Mouse (Mus musculus) heart, embryonic 15.5 days (tissue): ENCODE data around the gene Sst. TPM values are rescaled to one million over a fixed set of nuclear protein-coding genes. Genes with fewer than 3 reads are reported as not detected.
A peak's percentile ranks its signal among the peaks of the same experiment; 100 is the strongest.

ENCODE experiments used
- ATAC-seq: fragments of 200-750 bp; cut with Nextera tagmentation; replicated peaks from 2 replicates; pipeline ENCODE4 v1.8.0; 2017; ENCODE audit warnings: low read depth, moderate TSS enrichment; ENCODE audit not compliant: insufficient number of reproducible peaks, insufficient read depth, low FRiP score
- H3K27ac ChIP-seq: fragments of 300-500 bp; sonication (generic); 2 replicates; pipeline ENCODE4 v1.5.1; 2015; ENCODE audit warnings: mild to moderate bottlenecking, inconsistent platforms
- H3K27me3 ChIP-seq: fragments of 300-500 bp; sonication (generic); 2 replicates; pipeline ENCODE4 v1.6.1; 2015; ENCODE audit warnings: inconsistent platforms
- H3K36me3 ChIP-seq: fragments of 300-500 bp; sonication (generic); 2 replicates; pipeline ENCODE4 v1.6.1; 2015; ENCODE audit warnings: mild to moderate bottlenecking, inconsistent platforms
- H3K4me1 ChIP-seq: fragments of 300-500 bp; sonication (generic); replicated peaks from 2 replicates; pipeline ENCODE4 v1.6.1; 2015; ENCODE audit warnings: inconsistent platforms
- H3K4me2 ChIP-seq: fragments of 300-500 bp; sonication (generic); 2 replicates; pipeline ENCODE4 v1.6.1; 2015; ENCODE audit warnings: inconsistent platforms, mild to moderate bottlenecking, moderate library complexity
- H3K4me3 ChIP-seq: fragments of 300-500 bp; sonication (generic); 2 replicates; pipeline ENCODE4 v1.5.1; 2015; ENCODE audit warnings: mild to moderate bottlenecking, inconsistent platforms
- H3K9ac ChIP-seq: fragments of 300-500 bp; sonication (generic); 2 replicates; pipeline ENCODE4 v1.6.1; 2015; ENCODE audit warnings: mild to moderate bottlenecking, inconsistent platforms
- H3K9me3 ChIP-seq: fragments of 300-500 bp; sonication (generic); replicated peaks from 2 replicates; pipeline ENCODE4 v1.6.1; 2016; ENCODE audit warnings: inconsistent platforms
- WGBS: fragments of 180-500 bp; shearing (Covaris S2); methylation state at CpG from one replicate; pipeline ENCODE4 v1.1.7; 2015; ENCODE audit warnings: mixed read lengths; 5-methylcytosine and 5-hydroxymethylcytosine counted together
- polyA plus RNA-seq: library from polyadenylated mRNA; unstranded; fragments of >200 nt; fragmentation: Nextera tagmentation; extraction: Ambion mirVana; gene quantifications from 2 replicates; pipeline ENCODE4 v1.2.1, GENCODE M21; 2015

Sst gene
- 0.41 TPM in 1 of 2 replicates, not detected in the other for polyA plus RNA-seq

DNA sequence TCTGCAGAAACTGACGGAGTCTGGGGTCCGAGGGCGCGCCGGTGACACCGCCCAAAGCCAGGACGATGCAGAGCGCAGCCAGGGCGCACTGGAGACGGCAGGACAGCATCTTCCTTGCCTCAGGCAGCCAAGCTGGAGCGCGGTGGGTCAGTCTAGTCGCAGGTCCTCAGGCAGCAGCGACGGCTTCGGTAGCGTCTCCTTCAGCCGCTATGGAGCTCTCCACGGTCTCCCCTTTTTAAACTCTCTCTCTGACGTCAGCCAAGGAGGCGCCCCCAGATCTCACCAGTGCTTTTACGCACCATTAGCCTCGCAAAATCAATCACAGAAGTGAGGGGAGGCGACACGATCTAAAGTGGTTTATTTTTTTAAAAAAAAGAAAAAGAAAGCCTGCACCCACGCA, at the start of gene Sst:
Sst (minus strand) TSS at position 323 of the 400 bp plus-strand sequence.
- no peaks in the 10 kb centered on the region for H3K36me3 ChIP-seq
- ATAC-seq, result no peak
- 9% methylated on average over 26 of the region's 26 CpGs for WGBS

DNA sequence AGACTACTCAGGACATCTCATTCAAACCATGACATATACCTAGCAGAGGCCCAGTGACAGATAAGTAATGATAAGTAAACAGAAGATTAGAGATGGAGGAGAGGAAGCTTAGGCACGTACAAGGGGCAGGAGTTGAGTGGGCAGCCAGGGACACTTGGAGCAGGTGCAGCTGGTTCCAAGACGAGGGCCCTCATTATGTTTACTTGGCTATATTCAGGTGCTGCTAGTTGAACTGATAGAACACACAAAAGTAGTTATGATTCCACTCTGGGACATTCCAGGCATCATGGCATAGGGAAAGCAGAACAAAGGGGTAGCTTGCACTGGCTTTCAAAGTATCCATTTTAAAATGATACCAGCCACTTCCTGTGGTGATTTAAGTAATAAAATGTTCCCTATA, 43.6 kb upstream of the Sst start:
- no peak overlapping the region for H3K9ac ChIP-seq
- no peaks in the 10 kb centered on the region for H3K36me3 ChIP-seq
- peaks cover 6% of the 10 kb centered on the region; the same call in 1 of the 2 replicates for H3K27me3 ChIP-seq
- no peak overlapping the region for H3K4me3 ChIP-seq
- no peak overlapping the region for H3K27ac ChIP-seq
- no peak for ATAC-seq
- H3K9me3 ChIP-seq, result no peaks in the 10 kb centered on the region
- no peak overlapping the region for H3K4me2 ChIP-seq
- WGBS, result 76% methylated on average over 2 of the region's 2 CpGs
- peaks cover 3% of the 10 kb centered on the region; the same call in 1 of the 2 replicates for H3K4me1 ChIP-seq

More for the DNA sequence above, at the start of gene Sst:
- Histone ChIP-seq H3K9ac (no peak within 1 kb of the TSS), H3K9me3 (no peaks in the 10 kb centered on the region), H3K4me3 (no peak within 1 kb of the TSS), H3K4me1 (no peaks in the 10 kb centered on the region), H3K27me3 (peaks cover 39% of the 10 kb centered on the region), H3K27ac (no peak within 1 kb of the TSS), H3K4me2 (no peak within 1 kb of the TSS)

DNA sequence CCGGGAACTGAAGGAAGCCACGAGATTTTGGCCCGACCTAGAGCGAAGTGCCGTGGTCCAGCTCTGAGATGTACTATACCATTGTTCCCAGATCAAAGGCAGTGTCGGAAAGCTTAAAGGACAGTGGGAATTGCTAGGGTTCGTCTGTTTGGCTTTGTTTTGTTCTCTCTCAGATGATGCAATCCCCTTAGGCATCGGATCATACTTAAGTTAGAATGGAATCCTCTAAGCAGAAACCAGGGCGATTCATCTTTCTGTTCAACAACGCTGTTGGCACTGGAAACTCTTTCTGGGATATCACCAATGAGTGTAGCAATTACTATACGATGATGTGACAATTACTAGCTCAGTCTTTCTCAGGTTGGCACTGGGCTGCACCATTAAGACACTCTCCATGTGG, 41.5 kb upstream of the Sst start, which contains the start of gene Rtp2:
Rtp2 (minus strand) TSS at position 101 of the 400 bp plus-strand sequence.
- WGBS, result 89% methylated on average over 11 of the region's 11 CpGs
- Histone ChIP-seq H3K27ac (no peak within 1 kb of the TSS), H3K4me2 (peak within 1 kb of the TSS; percentile 42), H3K4me3 (no peak within 1 kb of the TSS), H3K9me3 (no peaks in the 10 kb centered on the region), H3K27me3 (peaks cover 6% of the 10 kb centered on the region; the same call in 1 of the 2 replicates), H3K4me1 (peaks cover 3% of the 10 kb centered on the region; the same call in 1 of the 2 replicates), H3K9ac (no peak within 1 kb of the TSS), H3K36me3 (no peaks in the 10 kb centered on the region)
- ATAC-seq, result no peak

DNA sequence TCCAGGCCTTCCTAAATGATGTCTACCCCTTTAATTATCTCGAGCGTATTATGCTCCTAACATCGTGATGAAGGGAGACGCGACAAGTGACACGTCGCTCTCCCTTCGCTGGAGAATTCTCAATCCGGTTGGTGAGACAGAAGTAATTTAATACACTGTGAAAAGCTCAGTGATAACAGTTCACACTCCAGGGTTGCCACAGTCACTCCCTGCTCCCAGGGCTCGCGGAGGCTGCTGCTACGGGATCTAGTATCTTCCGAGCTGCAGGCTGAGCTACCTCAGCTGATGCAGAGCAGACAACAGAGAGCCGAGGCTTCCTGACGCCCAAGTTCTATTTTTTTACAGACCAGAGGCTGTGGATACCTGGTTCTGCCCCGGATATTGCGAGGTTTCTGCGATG, 40.5 kb upstream of the Sst start:
- Histone ChIP-seq H3K27me3 (peaks cover 8% of the 10 kb centered on the region; the same call in 1 of the 2 replicates), H3K4me2 (peak overlapping the region; percentile 42), H3K27ac (no peak overlapping the region), H3K36me3 (no peaks in the 10 kb centered on the region), H3K9me3 (no peaks in the 10 kb centered on the region), H3K4me1 (peaks cover 3% of the 10 kb centered on the region; the same call in 1 of the 2 replicates), H3K4me3 (no peak overlapping the region), H3K9ac (no peak overlapping the region)
- no peak for ATAC-seq
- whole genome bisulfite sequencing, result 29% methylated on average over 18 of the region's 18 CpGs

DNA sequence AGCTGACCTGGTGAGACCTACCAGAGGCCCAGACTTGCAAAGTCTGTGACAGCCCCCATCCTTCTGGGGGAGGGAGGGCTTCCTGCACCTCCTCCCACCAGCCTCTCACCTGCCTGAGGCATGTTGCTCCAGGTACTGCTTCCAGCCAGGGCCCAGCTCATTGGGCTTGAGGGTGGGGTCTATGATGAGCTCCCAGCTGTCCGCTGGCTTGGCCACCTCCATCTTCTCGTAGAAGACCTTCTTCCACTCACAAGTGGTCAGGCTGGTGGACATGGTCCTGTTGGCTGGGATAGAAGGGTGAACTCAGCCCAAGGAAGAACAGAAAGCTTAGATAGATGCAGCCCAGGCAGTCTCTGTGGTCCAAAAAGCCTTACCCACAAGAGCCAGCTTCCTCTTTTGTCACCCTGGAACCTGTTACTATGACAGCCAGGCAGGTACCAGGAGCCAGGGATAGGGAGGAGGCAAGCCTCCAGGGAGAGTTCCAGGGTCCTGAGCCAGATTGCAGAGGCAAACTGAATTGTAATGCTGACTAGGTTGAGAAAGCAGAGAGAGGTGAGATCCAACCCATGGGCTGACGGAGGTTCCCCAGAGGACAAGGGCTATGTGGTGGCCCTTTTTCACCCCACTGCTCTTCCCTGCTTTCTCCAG, 39.8 kb upstream of the Sst start:
- H3K9me3 ChIP-seq, result no peaks in the 10 kb centered on the region
- H3K36me3 ChIP-seq, result no peaks in the 10 kb centered on the region
- H3K27ac ChIP-seq, result no peak overlapping the region
- H3K4me2 ChIP-seq, result no peak overlapping the region
- WGBS, result 88% methylated on average over 3 of the region's 3 CpGs
- no peak overlapping the region for H3K4me3 ChIP-seq
- no peak overlapping the region for H3K9ac ChIP-seq
- peaks cover 9% of the 10 kb centered on the region; the same call in 1 of the 2 replicates for H3K27me3 ChIP-seq
- peaks cover 3% of the 10 kb centered on the region; the same call in 1 of the 2 replicates for H3K4me1 ChIP-seq
- no peak for ATAC-seq

DNA sequence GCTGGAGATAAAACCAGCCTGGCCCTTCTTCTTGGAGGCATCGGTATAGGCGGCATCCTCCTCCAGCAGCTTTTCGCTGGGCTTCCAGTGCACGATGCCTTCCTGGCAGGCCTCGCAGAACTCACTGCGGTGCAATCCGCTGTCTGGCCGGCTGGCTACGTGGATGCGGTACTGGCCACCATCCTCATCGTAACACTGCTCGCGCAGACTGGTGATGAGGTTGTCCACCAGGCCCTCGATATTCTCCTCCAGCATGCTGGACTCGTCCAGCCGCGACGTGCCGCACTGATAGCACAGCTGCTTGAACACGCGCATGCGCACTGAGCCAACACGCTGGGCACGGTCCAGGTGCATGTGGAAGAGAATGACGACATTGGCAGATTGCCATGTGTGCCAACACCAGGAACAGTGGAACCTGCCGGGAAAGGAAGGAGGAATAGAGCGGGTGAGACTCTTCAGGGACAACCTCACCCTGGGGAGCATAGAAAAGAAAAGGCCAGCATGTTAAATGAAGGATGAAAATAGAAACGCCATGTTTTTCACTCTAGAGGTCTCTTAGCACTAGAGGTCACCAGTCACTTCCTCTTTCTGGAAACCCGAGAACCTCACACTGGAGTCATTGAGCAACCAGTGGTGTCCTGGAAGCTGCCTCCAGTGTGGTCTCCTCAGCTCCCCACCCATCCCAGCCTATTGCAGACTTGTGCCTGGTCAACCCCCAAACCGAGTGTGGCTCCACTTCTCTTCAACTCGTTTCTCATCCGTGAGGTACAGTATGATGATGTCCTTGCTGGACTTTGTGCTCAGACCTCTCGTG, 36.8 kb upstream of the Sst start:
- H3K4me2 ChIP-seq, result no peak overlapping the region
- WGBS, result 87% methylated on average over 33 of the region's 33 CpGs
- peaks cover 9% of the 10 kb centered on the region; the same call in 1 of the 2 replicates for H3K27me3 ChIP-seq
- H3K9me3 ChIP-seq, result no peaks in the 10 kb centered on the region
- no peak overlapping the region for H3K9ac ChIP-seq
- ATAC-seq, result no peak
- no peaks in the 10 kb centered on the region for H3K36me3 ChIP-seq
- H3K4me1 ChIP-seq, result peaks cover 3% of the 10 kb centered on the region; the same call in 1 of the 2 replicates
- H3K27ac ChIP-seq, result no peak overlapping the region
- H3K4me3 ChIP-seq, result no peak overlapping the region

DNA sequence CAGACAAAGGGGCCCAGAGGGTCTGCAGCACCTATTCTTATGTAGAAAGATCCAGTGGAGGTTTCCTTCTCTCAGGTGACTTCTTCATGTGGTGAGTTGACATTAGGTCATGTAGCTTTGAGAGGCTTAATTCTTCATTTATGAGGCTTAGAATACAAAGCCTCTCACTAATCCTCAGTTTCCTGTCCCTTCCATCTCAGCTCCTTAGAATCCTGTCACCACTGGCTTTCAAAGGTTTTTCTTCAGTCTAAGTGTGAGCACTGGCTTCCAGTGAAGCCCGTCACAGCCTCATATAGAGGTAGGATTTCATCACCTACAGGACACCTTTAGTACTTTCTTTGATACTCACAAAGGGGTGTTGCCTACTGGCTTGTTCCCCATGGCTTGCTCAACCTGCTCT, 32.1 kb upstream of the Sst start:
- H3K4me2 ChIP-seq, result no peak overlapping the region
- no peaks in the 10 kb centered on the region for H3K36me3 ChIP-seq
- 0 out of 2 replicates have a peak, but pooled peaks cover 3% of the 10 kb centered on the region for H3K27me3 ChIP-seq
- H3K9ac ChIP-seq, result no peak overlapping the region
- no peak overlapping the region for H3K27ac ChIP-seq
- 78% methylated on average over 1 of the region's 1 CpGs for WGBS
- no peak overlapping the region for H3K4me3 ChIP-seq
- H3K4me1 ChIP-seq, result no peaks in the 10 kb centered on the region
- H3K9me3 ChIP-seq, result no peaks in the 10 kb centered on the region
- ATAC-seq, result no peak

DNA sequence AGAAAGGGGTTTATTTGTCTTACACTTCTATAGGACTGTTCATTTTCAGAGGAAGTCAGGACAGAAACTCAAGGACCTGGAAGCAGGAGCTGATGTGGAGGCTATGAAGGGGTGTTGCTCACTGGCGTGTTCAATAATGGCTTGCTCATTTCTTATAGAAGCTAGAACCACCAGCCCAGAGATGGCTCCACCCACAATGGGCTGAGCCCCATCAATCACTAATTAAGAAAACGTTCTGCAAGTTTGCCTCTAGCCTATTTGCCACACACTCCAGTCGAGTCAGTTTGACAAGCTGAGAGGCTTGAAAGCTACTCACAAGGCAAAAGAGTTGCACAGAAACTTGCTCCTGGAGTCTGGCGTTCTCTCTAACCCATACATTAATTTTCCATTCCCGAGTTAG, 30.9 kb upstream of the Sst start:
- 66% methylated on average over 5 of the region's 5 CpGs for WGBS
- H3K9ac ChIP-seq, result no peak overlapping the region
- ATAC-seq, result no peak
- no peak overlapping the region for H3K27ac ChIP-seq
- H3K4me2 ChIP-seq, result no peak overlapping the region
- no peaks in the 10 kb centered on the region for H3K9me3 ChIP-seq
- H3K27me3 ChIP-seq, result 0 out of 2 replicates have a peak, but pooled peaks cover 3% of the 10 kb centered on the region
- no peaks in the 10 kb centered on the region for H3K4me1 ChIP-seq
- H3K36me3 ChIP-seq, result no peaks in the 10 kb centered on the region
- H3K4me3 ChIP-seq, result no peak overlapping the region

DNA sequence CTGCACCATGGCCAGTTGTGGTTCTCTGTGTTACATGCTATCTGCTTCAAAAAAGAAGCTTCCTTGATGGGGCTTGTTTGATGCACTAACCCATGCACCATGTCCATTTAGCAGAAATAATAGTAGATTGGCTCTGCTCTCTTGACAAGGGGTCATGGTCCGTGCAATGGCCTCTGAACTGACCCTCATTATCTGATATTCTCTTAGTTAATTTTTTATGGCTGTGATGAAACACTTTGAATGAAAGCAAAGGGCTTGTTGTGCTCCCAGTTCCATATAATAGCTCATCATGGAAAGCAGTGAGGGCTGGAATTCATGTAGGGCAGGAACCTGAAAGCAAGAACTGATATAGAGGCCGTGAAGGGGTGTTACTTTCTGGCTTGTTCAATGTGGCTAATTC, 28.7 kb upstream of the Sst start:
- no peak overlapping the region for H3K9ac ChIP-seq
- no peak overlapping the region for H3K4me2 ChIP-seq
- no peak overlapping the region for H3K4me3 ChIP-seq
- H3K4me1 ChIP-seq, result no peaks in the 10 kb centered on the region
- ATAC-seq, result no peak
- WGBS, result 79% methylated on average over 2 of the region's 2 CpGs
- no peaks in the 10 kb centered on the region for H3K9me3 ChIP-seq
- no peak overlapping the region for H3K27ac ChIP-seq
- H3K36me3 ChIP-seq, result no peaks in the 10 kb centered on the region
- H3K27me3 ChIP-seq, result no peaks in the 10 kb centered on the region

DNA sequence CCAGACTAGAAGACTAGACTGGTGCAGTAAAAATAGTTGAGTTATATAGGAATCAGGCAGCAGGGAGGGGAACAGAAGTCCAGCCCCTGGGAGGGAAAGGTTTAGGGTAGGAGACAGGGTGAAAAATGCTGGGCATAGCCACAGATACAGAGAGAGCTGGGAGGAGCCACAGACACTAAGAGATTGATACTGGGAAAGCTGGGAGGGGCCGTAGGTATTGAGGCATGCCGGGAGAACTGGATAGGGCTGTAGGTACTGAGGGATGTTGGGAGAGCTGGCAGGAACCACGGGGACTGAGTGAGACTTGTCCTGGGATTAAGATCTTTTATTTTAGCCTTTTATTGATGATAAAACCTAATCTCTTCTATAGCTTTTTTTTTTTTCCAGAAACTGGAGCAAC, 22.6 kb upstream of the Sst start:
- Histone ChIP-seq H3K4me1 (no peaks in the 10 kb centered on the region), H3K9ac (no peak overlapping the region), H3K9me3 (no peaks in the 10 kb centered on the region), H3K36me3 (no peaks in the 10 kb centered on the region), H3K4me3 (no peak overlapping the region), H3K27ac (no peak overlapping the region), H3K27me3 (no peaks in the 10 kb centered on the region), H3K4me2 (peak overlapping the region; percentile 27; the same call in 1 of the 2 replicates)
- WGBS, result 28% methylated on average over 3 of the region's 3 CpGs
- no peak for ATAC-seq

DNA sequence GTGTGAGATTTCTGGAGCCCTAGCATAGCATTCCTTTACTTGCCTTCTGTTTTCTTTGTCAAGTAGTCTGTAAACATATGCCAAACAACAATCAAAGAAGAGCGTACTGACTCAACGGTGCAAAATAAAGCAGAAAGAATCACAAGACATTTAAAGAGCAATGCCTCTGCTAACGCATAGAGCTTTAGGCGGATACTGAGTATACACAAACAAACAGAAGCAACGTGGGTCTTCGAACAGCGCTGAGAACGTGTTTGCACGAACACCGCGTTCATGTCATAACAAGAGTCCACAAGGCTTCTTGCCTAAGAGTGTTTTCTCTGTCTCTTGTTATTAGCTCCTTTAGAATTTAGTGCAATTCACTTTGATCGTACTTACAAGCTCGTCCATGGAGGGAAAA, 22.0 kb upstream of the Sst start:
- Histone ChIP-seq H3K4me1 (no peaks in the 10 kb centered on the region), H3K27ac (no peak overlapping the region), H3K4me3 (no peak overlapping the region), H3K36me3 (no peaks in the 10 kb centered on the region), H3K9me3 (no peaks in the 10 kb centered on the region), H3K27me3 (no peaks in the 10 kb centered on the region), H3K9ac (no peak overlapping the region), H3K4me2 (peak overlapping the region; percentile 27; the same call in 1 of the 2 replicates)
- WGBS, result 71% methylated on average over 13 of the region's 13 CpGs
- no peak for ATAC-seq
